Mouse (Mus musculus) left cerebral cortex, adult 6 months (tissue): Measurements from ENCODE around the gene Gper1. TPM values are rescaled to one million over a fixed set of nuclear protein-coding genes. Genes with fewer than 3 reads are reported as not detected.

Experiments
- long read RNA-seq, 2 experiments: library from polyadenylated mRNA; unstranded; transcript quantifications; one replicate each; pipeline ENCODE4 v2.0.0; 2019 to 2020
- polyA plus RNA-seq: library from polyadenylated mRNA; unstranded; fragments of <200 nt; fragmentation: Nextera tagmentation; gene quantifications from 2 replicates; pipeline ENCODE4 v1.2.3, GENCODE M21; 2021

Gene Gper1
- polyA plus RNA-seq = 1.5 and 2.3 TPM in 2 replicates
- long read RNA-seq, experiment 1, transcript Gper1-201 (3 exons, 2,537 nt) = major isoform, 11 of 14 reads
- long read RNA-seq, experiment 1, partial matches to known transcripts = 0 of 14 reads
- long read RNA-seq, experiment 1, other reads (novel, unspliced or antisense) = 3 of 14 reads
- long read RNA-seq, experiment 2, partial matches to known transcripts = 0 of 4 reads
- long read RNA-seq, experiment 2, other reads (novel, unspliced or antisense) = 2 of 4 reads

DNA sequence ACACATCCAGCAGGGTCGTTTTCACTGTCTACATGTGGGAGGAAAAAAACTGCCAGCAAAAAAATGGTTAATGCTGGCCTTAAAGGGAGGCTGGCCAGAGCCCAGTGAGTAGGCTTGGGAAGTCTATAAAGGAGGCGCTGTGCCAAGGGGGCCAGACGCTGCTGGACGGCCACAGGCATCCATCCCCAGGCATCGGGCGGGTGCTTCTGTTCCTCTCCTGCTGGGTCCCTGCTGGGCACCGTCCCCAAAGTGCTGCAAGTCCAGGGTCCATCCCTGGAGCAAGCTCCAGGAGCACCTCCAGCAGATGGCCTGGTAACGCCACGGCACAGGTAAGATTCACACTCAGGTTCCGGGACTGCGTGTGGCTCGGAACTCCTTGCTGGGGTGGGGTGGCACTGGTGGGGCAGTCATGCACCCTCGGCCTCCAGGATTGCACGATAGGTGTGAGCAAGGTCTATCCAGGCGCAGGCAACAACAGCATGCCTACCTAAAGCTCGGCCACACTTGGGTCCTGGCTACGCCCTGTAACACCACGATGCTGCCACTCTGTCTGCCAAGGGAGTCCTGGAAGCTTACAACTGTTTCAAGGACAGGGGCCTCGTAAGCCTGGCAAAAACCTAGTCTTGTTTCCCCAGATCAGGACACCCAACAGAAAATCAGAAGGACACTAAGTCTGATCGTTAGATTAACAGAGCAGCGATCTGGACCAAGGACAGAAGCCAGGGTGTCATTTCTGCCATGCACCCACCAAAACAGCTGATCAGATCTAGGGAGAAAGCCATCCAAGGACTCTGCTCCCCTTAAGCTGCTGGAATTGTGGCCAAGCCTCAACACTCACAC, at the start of gene Gper1:
TSS of gene Gper1 (plus strand) at position 126 of the 840 bp plus-strand sequence.

DNA sequence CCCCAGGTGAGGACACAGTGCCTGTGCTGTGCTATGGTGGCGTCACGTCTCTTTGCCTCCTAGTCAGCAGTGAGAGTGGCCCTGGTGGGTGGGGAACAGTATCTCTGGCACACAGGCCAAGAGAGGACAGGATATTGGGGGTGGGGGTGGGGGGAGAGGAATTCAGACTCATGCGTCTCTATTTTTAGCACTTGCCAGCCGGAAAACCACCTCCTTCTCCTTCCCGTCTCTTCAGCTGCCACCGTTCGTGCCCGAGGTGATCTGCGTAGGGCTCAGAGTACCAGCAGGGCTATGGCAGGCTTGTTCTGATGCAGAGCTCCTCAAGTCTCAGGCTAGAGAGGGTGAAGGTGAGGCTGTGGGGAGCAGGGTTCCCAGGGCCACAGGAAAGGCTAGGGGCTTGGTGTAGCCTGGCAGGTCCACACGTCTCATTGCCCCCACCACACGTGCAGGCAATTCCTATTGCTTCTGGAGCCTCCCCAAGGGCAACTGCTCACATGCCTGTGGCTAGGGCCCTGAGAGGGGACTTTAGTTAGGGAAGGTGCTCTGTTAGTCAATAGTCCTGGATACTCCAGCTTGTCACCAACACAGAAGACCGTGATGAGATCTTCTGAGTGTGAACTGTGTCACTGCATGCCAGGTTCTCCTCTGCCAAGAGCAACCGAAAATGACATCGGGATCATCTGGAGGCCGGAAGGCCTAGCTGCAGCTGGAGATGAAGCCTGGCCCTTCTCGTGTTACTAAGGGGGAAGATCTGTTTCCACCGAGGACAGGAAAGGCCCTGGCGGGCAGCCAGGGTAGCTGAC, 45.3 kb upstream of the Gper1 start, which contains the start of gene Gpr146:
TSS of gene Gpr146 (plus strand) at position 230 of the 803 bp plus-strand sequence.

DNA sequence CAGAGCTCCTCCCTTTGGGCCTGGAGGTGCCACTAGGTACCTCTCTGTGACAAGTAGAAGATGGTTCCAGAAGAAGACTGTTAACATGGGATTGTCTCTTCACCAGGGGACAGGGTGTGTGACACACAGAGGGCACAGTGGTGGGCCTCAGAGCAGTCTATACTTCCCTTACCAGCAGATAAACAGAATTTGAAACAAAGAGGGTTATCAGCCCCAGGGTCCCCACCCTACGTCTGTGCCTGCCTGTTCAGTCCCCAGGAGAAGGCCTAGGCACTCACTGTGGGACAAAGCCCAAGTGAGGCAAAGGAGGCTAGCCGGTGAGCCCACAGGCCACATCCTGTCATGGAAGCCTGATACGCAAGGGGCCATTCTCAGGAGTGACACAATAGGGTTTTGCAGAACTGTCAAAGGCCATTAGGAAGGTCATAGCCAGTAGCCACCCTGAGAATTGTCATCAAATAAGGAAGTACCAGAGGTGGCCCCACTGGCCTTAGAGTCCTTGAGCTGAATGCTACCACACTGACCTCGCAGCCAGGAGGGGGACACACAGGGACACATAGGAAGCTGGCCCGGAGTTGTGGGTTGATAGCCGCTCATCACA, 18.1 kb upstream of the Gper1 start, which contains the start of gene C130050O18Rik:
TSS of gene C130050O18Rik (plus strand) at position 480 of the 601 bp plus-strand sequence.

DNA sequence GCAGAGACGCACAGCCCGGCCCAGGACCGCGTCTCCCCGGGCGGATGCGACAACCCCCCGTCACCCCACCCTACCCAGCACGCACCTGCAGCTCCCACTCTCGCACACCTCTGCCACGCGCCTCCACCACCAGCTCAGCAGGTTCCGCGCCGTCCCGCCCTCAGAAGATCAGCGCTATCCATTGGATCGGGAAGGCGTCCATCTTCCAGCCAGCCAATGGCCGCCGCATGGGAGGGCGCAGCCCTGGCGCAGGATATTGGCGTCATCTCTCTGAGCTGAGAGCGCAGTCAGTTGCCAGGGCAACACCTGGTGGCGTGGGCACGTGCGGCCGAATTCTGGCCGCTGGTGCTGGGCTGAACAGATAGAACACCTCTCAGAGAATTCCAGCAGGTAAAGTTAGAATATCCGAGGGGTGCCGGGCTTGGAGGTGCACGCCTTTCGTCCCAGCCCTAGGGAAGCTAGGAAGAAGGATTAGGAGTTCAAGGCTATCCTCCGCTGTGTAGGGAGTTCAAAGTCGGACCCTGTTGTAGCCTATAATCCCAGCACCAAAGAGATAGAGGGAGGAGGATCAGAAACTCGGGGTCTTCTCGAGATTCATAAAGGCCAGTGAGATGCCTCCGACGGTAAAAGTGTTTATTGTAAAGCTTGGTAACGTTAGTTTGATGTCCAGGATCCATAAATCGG, 37.6 kb downstream of the Gper1 start, which contains the start of gene 3110082I17Rik:
TSS of gene 3110082I17Rik (minus strand) at position 144 of the 684 bp plus-strand sequence.

Other genes with a start within 250 kb of the Gper1 start
- 41.0 and 60.5 TPM in 2 replicates for gene Sun1, start 222.5 kb upstream of the Gper1 start, polyA plus RNA-seq
- gene Get4, start 170.8 kb upstream of the Gper1 start, polyA plus RNA-seq = 52.9 and 96.7 TPM in 2 replicates
- 55.0 and 60.0 TPM in 2 replicates for gene Adap1, start 97.5 kb upstream of the Gper1 start, polyA plus RNA-seq
- gene Cox19, start 71.7 kb upstream of the Gper1 start, polyA plus RNA-seq = 57.7 and 65.3 TPM in 2 replicates
- gene Cyp2w1, start 70.5 kb upstream of the Gper1 start, polyA plus RNA-seq = not detected in 2 replicates
- 7.7 and 12.2 TPM in 2 replicates for gene Gpr146, start 45.5 kb upstream of the Gper1 start, polyA plus RNA-seq
- 0.33 and 0.64 TPM in 2 replicates for gene C130050O18Rik, start 17.9 kb upstream of the Gper1 start, polyA plus RNA-seq
- 15.0 and 15.1 TPM in 2 replicates for gene 3110082I17Rik, start 37.4 kb downstream of the Gper1 start, polyA plus RNA-seq
- 18.5 and 18.7 TPM in 2 replicates for gene Zfand2a, start 61.4 kb downstream of the Gper1 start, polyA plus RNA-seq
- gene Uncx, start 120.3 kb downstream of the Gper1 start, polyA plus RNA-seq = not detected in 2 replicates